Mouse (Mus musculus): Measurements from ENCODE around the gene Cdh4. TPM values are rescaled to one million over a fixed set of nuclear protein-coding genes. Genes with fewer than 3 reads are reported as not detected.
A peak's percentile ranks its signal among the peaks of the same experiment; 100 is the strongest.

The Cdh4 gene
- total RNA-seq, 1 experiment from 2014 or later: 5.3 TPM

- no peak for DNase-seq
Observed at GRCm38 (mm10) chr2:179792426-179793133, 350.3 kb downstream of the Cdh4 start.

- DNase-seq: no peak
Observed at GRCm38 (mm10) chr2:179794354-179794753, 352.1 kb downstream of the Cdh4 start.

DNA sequence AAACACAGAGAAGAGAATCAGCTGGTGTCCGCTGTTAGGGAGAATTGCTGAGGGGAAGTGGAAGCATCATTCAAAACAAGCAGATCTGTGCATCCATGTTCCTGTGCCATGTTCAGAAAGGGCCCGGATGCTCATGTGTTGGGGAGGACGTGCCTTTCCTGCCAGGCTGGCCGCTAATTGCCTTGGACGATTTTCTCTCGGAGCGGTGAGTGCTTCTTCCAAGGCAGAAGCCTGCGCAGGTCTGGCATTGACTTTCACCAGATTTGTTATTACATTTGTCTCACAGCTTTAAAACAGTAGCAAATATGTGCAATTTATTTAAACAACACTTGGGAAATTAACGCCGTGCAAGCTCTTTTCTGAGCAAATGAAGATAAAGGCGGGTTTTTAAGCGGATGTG is 353.2 kb downstream of the Cdh4 start:
- no peak for DNase-seq

- no peak for DNase-seq
Observed at GRCm38 (mm10) chr2:179799906-179800532, 357.8 kb downstream of the Cdh4 start.

- DNase-seq: no peak
Observed at GRCm38 (mm10) chr2:179801042-179801441, 358.8 kb downstream of the Cdh4 start.

DNA sequence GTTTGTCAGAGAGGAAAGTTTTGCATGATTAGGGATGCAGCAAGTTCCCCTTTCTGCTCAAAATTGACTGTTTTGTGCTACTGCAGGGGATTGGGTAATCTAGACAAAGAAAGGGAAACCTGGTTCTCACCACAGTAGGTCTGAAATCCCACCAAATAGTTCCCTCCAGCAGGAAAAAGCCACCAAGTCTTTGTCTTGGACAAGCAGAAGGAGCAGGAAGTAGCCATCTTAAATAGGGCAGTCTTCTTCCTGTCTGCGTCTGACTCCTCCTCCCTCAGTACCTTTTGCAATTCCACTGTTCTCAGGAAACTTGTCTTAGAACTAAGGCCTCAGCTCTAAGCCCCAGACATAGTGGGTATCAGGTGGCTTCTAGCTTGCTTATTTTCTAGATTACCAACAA is 360.2 kb downstream of the Cdh4 start:
- DNase-seq: no peak

DNA sequence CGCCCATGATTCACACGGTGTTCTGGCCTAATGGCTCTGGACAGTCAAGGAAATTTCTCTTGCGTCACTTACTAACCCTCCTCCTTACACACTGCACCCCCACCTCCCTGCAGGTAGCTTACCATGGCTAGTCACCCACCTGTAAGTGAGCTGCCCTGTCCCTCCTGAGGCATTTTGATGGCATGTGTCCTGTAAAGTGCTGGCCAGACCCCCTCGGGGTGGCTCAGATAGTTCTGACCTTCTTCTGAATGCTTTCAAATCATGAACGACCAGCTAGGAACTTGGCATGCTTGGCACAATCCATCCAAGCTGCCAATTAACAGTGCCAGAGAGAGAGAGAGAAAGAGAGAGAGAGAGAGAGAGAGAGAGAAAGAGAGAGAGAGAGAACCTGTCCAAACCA is 368.9 kb downstream of the Cdh4 start:
- DNase-seq: no peak

DNA sequence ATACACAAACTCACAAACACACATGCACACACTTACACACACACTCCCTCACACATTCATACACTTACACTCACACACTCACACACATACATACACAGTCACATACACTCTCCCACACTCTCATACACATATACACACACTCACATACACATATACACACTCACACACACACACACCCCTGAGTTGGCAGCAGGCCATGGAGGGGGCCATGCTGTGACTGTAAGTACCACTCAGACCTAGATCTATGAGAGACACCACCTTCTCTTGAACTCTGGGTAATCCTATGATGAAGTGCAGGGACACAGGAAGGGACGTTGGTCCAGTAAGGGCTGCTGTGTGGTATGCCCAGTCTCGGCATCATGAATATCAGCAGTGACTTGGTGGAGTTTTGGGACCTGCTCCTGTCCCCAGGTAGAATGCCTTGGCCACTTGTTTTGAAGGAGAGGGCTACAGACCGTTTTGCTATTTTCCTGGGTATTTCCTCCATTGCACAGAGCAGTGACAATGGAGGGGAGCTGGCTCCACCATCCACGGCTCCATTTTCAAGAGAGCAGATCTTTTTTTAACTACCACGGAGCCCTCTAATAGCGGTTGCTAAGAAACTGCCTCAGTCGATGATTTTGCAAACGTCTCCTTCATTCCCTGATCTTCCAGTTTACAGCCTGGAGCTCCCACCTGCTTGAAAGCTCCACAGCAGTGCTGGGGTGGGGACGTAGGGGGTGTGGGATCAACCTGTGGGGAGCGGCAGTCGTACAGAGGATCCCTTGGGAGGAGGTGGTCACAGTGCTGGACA is 371.0 kb downstream of the Cdh4 start:
- DNase-seq: no peak

DNA sequence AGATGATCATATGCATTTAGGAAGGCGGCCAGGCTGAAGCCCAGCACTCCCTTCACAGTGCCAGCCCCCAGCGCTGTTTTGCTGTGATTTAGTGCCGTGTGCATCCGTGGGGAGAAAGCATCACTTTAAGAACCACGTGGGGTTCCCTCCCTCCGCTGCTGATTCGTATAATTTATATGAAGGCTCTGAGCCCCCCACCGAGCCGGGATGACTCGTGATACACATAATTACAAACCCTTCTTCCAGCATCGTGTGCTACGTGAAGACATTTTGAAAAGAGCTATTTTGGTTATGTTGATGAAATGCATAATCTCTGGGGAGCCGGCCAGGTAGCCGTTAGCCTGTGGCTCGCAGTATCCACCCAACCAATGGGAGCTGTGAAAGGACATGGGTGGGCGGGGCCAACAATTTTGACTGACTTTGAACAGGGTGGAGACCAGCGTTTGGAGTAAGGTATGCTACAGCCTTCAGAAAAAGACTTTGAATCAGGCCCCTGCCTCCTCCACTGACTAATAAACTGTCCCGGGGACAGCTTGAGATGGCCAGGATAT is 382.6 kb downstream of the Cdh4 start:
- no peak for DNase-seq

- no peak for DNase-seq
Observed at GRCm38 (mm10) chr2:179828968-179829367, 386.7 kb downstream of the Cdh4 start.

DNA sequence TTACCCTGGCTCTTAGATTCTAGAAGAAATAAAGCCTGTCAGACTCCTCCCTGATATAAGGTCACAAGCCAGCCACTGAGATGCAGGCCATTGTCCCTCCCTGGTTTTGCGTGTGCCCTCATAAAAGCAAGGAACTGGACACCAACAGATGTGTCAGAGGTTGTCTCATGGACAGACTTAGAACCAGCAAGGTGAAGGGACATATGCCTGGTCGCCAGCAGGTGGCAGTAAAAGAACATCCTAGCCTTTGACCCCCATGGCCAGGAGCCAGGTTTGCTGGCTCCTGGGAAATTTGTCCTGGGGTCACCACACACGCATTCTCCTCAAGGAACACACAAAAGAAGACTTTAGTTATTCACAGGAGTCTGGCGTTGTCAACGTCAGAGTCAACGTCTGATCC is 387.7 kb downstream of the Cdh4 start:
- DNase-seq: peak; percentile 23

- no peak for DNase-seq
Observed at GRCm38 (mm10) chr2:179834892-179835291, 392.7 kb downstream of the Cdh4 start.

GRCm38 (mm10) chr2:179835570-179835969 is 393.3 kb downstream of the Cdh4 start:
- DNase-seq: no peak

GRCm38 (mm10) chr2:179837186-179837585 is 395.0 kb downstream of the Cdh4 start:
- DNase-seq: no peak

- no peak for DNase-seq
Observed at GRCm38 (mm10) chr2:179838036-179838435, 395.8 kb downstream of the Cdh4 start.

- peak; percentile 26 for DNase-seq
Observed at GRCm38 (mm10) chr2:179842610-179843389, 400.6 kb downstream of the Cdh4 start.

DNA sequence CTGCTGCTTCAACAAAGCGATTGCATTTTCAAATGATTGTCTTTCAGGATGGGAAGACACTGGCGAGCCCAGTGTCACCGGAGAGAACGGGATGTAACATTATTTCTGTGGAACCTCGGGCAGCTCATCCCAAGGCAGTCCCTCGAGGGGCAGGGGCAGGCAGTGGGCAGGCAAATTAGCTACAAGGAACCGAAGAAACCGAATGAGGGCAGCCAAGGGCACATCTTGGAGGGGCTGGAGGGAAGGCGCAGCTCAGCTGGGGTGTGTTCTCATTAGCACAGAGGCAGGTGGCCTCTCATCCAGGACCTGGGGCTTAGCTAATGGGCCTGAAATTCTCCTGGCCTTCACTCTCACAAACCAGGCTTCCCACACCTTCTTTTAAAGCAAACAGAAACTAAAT is 407.5 kb downstream of the Cdh4 start:
- DNase-seq: no peak

DNA sequence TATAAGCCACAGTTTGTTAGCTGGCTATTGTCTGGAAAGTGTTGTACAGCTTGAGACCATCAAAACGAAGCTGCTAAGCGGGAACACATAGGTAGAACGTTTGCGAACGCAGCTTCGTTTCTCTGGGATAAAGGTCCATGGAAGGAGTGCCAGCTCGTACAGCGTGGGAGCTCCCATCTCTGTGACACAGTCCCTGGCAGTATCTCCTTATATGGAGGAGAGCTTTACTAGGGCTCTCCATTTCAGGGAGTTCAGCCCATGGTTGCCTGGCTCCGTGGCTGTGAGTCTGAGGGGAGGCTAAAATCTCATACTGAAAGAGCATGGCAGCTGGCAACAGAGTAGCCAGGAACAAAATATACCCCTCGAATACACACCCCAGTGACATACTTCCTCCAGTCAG is 409.9 kb downstream of the Cdh4 start:
- DNase-seq: no peak

- DNase-seq: no peak
Observed at GRCm38 (mm10) chr2:179852862-179853261, 410.6 kb downstream of the Cdh4 start.

DNA sequence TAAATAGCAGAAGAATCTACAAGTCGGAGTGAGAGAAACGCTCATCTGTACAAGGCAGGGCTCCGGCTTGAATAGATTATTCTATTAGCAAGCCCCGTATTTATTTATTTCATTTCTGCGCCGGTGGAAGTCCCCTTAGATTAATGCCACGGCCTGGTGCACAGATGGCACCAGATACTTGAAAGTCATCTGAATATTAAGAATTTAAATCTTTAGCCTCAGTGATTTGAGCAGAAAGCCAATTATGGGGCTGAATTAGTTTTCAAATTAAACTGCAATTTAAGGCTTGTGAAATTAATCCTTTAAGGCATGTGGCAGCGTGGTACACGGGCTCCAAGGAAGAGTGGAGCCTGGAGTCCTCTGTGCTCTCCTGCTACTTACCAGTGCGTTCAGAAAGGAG is 411.7 kb downstream of the Cdh4 start:
- no peak for DNase-seq

- DNase-seq: no peak
Observed at GRCm38 (mm10) chr2:179857086-179857485, 414.9 kb downstream of the Cdh4 start.

DNA sequence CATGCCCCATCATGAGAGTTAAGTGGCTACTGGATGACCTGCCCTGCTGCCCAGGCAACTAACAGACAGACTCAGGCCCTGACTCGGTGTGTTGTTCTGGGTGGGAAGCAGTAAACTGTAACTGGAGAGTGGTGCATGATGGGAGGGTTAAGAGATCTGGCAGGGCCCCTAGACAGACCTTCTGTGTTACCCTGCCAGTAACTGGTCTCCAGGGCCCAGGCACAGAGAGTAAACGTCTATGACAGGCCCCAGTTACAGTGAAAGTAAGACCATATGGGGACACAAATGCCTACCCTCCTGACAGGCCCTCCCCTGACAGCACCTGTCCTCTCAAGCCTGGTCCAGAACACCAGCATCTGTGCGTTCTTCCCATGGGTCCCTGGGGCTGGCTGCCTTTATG is 420.4 kb downstream of the Cdh4 start:
- DNase-seq: no peak
